Mouse (Mus musculus) stomach, embryonic 16.5 days (tissue): ENCODE results near the gene Tspan8. TPM values are rescaled to one million over a fixed set of nuclear protein-coding genes. Genes with fewer than 3 reads are reported as not detected.

ENCODE experiments used
- ATAC-seq: fragments of 200-750 bp; cut with Nextera tagmentation; 2 replicates; pipeline ENCODE4 v1.8.0; 2017; ENCODE audit warnings: moderate number of reproducible peaks, moderate TSS enrichment; ENCODE audit not compliant: insufficient read depth, low FRiP score
- H3K27ac ChIP-seq: fragments of 300-500 bp; sonication (generic); 2 replicates; pipeline ENCODE4 v1.5.1; 2014; ENCODE audit warnings: low read length
- H3K27me3 ChIP-seq: fragments of 300-500 bp; sonication (generic); 2 replicates; pipeline ENCODE4 v1.6.1; 2014; ENCODE audit warnings: low read length, control low read depth, mixed read lengths; ENCODE audit not compliant: control insufficient read depth, insufficient read depth
- H3K36me3 ChIP-seq: fragments of 300-500 bp; sonication (generic); 2 replicates; pipeline ENCODE4 v1.6.1; 2014; ENCODE audit warnings: low read length; ENCODE audit not compliant: control insufficient read depth, insufficient read depth
- H3K4me1 ChIP-seq: fragments of 300-500 bp; sonication (generic); 2 replicates; pipeline ENCODE4 v1.6.1; 2014; ENCODE audit warnings: low read length, control low read depth, mixed read lengths; ENCODE audit not compliant: control insufficient read depth, insufficient read depth
- H3K4me2 ChIP-seq: fragments of 300-500 bp; sonication (generic); 2 replicates; pipeline ENCODE4 v1.6.1; 2014; ENCODE audit warnings: low read depth, low read length, mixed read lengths
- H3K4me3 ChIP-seq: fragments of 300-500 bp; sonication (generic); replicated peaks from 2 replicates; pipeline ENCODE4 v1.5.1; 2014; ENCODE audit warnings: mild to moderate bottlenecking, low read length
- H3K9ac ChIP-seq: fragments of 300-500 bp; sonication (generic); 2 replicates; pipeline ENCODE4 v1.6.1; 2014; ENCODE audit warnings: low read length
- H3K9me3 ChIP-seq: fragments of 300-500 bp; sonication (generic); replicated peaks from 2 replicates; pipeline ENCODE4 v1.6.1; 2016; ENCODE audit warnings: low read length, control low read depth; ENCODE audit not compliant: control insufficient read depth
- WGBS: fragments of 180-500 bp; shearing (Covaris S2); extraction: QIAGEN DNeasy Blood & Tissue Kit; methylation state at CpG from one replicate; pipeline ENCODE4 v1.1.7; 2014; 5-methylcytosine and 5-hydroxymethylcytosine counted together
- polyA plus RNA-seq: library from polyadenylated mRNA; unstranded; fragments of >200 nt; fragmentation: Nextera tagmentation; extraction: Ambion mirVana; gene quantifications from 2 replicates; pipeline ENCODE4 v1.2.1, GENCODE M21; 2015

Gene Tspan8
- polyA plus RNA-seq, 1 experiment from 2014 or later = 130 TPM

DNA sequence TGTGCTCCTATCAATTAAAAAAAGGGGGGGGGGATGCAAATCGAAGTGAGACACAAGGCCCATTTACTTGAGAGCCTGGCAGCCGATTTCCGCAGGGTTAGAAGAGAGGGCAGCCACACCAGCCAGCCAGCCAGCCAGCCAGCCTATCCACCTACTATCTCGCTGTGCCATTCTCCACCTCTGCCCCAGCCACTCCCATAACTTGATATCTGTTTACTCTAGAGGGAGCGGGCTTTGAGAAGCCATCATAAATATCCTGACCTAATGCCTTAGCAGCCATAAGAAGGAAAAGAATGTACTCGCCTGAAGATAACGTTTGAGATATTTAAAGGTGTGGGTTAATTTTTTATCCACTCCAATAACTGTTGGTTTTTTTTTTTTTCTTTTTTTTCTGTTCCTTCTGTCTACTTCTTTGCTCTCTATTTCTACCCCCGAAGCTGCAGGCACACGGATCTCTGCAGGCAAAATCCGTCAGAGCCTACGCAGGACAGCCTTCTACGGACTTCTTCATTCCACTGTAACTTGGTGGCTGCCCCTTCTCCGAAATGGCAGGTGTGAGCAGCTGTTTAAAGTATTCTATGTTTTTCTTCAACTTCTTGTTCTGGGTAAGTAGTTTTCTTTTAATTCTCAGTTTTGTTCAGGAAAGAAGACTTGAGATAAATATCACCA lies 558 bp downstream of the Tspan8 start:
- peak overlapping the region; percentile 79 for H3K27ac ChIP-seq
- no peaks in the 10 kb centered on the region for H3K27me3 ChIP-seq
- H3K4me2 ChIP-seq = peak overlapping the region; percentile 20
- no peaks in the 10 kb centered on the region; the same call in 1 of the 2 replicates for H3K4me1 ChIP-seq
- H3K36me3 ChIP-seq = no peaks in the 10 kb centered on the region
- ATAC-seq = peak; percentile 96
- H3K9me3 ChIP-seq = no peaks in the 10 kb centered on the region
- H3K4me3 ChIP-seq = peak overlapping the region; percentile 42
- 0 out of 2 replicates have a peak overlapping the region, but pooled peaks have one; percentile 44 for H3K9ac ChIP-seq
- 11% methylated on average over 13 of the region's 13 CpGs for WGBS

DNA sequence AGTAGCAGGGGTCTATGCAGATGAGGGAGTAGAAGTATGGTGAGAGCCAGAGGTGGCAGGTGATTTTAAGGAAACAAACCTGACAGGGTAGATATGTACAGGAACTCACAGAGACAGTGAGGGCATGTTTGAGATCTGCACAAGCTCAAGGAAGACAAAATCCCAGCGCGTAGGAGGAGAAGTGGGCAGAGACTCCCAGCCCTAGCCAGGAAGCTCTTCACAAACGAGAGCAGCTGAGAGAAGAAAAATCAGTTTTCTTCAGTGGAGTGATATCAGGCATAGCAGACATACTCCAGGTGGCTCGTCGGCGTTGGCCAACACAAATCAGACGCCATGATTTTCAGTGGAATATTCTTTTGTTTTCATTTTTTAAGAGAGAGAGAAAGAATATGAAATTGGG lies 8.7 kb downstream of the Tspan8 start:
- H3K4me3 ChIP-seq = no peak overlapping the region
- H3K4me2 ChIP-seq = no peak overlapping the region
- H3K9me3 ChIP-seq = no peaks in the 10 kb centered on the region
- H3K9ac ChIP-seq = no peak overlapping the region
- no peak overlapping the region for H3K27ac ChIP-seq
- ATAC-seq = no peak
- no peaks in the 10 kb centered on the region for H3K4me1 ChIP-seq
- no peaks in the 10 kb centered on the region for H3K36me3 ChIP-seq
- no peaks in the 10 kb centered on the region for H3K27me3 ChIP-seq
- WGBS = 67% methylated on average over 7 of the region's 7 CpGs

- peak; percentile 55; the same call in 1 of the 2 replicates for ATAC-seq
These were observed 12.2 kb downstream of the Tspan8 start for GRCm38 (mm10) chr10:115828872-115829271.

GRCm38 (mm10) chr10:115829696-115830095 lies 13.1 kb downstream of the Tspan8 start:
- Histone ChIP-seq H3K27ac (no peak overlapping the region), H3K36me3 (no peaks in the 10 kb centered on the region), H3K9me3 (no peaks in the 10 kb centered on the region), H3K4me1 (no peaks in the 10 kb centered on the region), H3K9ac (no peak overlapping the region), H3K27me3 (no peaks in the 10 kb centered on the region), H3K4me2 (no peak overlapping the region), H3K4me3 (no peak overlapping the region)
- WGBS = 65% methylated on average over 1 of the region's 1 CpGs
- peak; percentile 49; the same call in 1 of the 2 replicates for ATAC-seq

More at GRCm38 (mm10) chr10:115828872-115829271, 12.2 kb downstream of the Tspan8 start:
- Histone ChIP-seq H3K4me2 (no peak overlapping the region), H3K27ac (peak overlapping the region; percentile 5; the same call in 1 of the 2 replicates), H3K36me3 (no peaks in the 10 kb centered on the region), H3K27me3 (no peaks in the 10 kb centered on the region), H3K4me3 (no peak overlapping the region), H3K9ac (no peak overlapping the region), H3K4me1 (no peaks in the 10 kb centered on the region), H3K9me3 (no peaks in the 10 kb centered on the region)
- WGBS = 71% methylated on average over 5 of the region's 5 CpGs

DNA sequence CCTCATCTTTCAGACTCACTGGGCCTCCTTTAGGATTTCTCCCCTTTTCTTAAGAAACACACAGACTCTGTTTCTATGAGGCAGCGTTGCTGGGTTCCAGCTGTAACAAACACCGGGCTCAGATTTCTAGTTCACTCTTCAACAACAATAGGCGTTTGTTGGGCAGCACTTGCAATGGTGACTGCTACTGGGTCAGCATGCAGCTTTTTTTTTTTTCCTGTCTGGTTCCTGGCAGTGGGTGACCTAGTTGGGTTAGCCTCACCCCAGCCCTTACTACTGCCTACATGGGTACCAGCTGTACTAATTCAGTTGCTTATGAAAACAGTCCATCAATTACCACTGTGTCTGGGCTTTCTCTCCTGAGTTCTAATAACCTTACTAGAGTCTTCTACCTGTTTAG lies 14.1 kb downstream of the Tspan8 start:
- 49% methylated on average over 3 of the region's 3 CpGs for WGBS
- 0 out of 2 replicates have a peak overlapping the region, but pooled peaks have one; percentile 15 for H3K27ac ChIP-seq
- no peaks in the 10 kb centered on the region for H3K27me3 ChIP-seq
- no peaks in the 10 kb centered on the region for H3K36me3 ChIP-seq
- H3K4me3 ChIP-seq = no peak overlapping the region
- H3K9me3 ChIP-seq = no peaks in the 10 kb centered on the region
- no peak for ATAC-seq
- H3K4me2 ChIP-seq = no peak overlapping the region
- H3K9ac ChIP-seq = no peak overlapping the region
- no peaks in the 10 kb centered on the region for H3K4me1 ChIP-seq

DNA sequence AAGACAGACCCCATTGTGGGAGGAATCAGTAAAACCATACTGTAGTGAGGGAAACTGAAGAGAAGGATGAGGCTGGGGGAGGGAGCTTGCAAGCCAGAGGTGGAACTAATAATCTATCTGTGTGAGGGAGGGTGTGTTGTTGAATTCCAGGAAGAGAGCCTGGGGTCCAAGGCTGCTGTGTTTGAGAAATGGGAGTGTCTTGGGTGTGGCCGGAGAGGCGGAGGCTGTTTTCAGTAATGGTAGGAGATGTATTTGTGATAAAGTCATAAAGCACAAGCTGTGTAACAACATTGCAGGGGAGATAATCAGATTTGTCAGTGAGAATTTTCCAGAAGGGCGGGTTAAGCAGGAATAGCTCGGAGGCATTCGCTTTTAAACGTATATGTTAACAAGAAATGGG lies 17.4 kb downstream of the Tspan8 start:
- H3K9me3 ChIP-seq = no peaks in the 10 kb centered on the region
- H3K27me3 ChIP-seq = no peaks in the 10 kb centered on the region
- no peak overlapping the region for H3K4me3 ChIP-seq
- no peak overlapping the region for H3K4me2 ChIP-seq
- H3K9ac ChIP-seq = no peak overlapping the region
- H3K27ac ChIP-seq = no peak overlapping the region
- peak; percentile 71 for ATAC-seq
- H3K4me1 ChIP-seq = no peaks in the 10 kb centered on the region
- H3K36me3 ChIP-seq = no peaks in the 10 kb centered on the region; the same call in 1 of the 2 replicates
- WGBS = 53% methylated on average over 6 of the region's 6 CpGs

DNA sequence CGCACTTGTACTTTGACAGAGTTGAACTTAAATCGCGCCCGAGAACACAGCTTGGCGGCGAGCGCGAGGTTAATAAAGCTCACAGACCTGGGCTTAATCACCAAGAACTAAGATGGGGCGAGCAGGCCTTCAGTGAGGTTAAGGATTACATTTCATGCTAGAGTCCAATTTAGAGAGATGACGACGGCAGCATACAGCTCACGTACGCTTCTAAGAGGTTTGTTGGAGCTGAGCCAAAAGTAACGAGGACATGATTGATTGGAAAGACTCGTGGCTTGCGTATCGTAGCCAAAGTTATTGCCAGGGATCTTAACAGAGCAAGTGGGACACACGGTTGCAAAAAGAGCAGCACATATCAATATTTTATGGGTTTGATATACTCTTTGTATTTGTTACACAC lies 30.3 kb downstream of the Tspan8 start:
- Histone ChIP-seq H3K4me1 (no peaks in the 10 kb centered on the region), H3K36me3 (no peaks in the 10 kb centered on the region), H3K4me2 (peak overlapping the region; percentile 38), H3K27ac (no peak overlapping the region), H3K27me3 (no peaks in the 10 kb centered on the region), H3K9me3 (no peaks in the 10 kb centered on the region), H3K4me3 (peak overlapping the region; percentile 19; the same call in 1 of the 2 replicates), H3K9ac (no peak overlapping the region)
- 0 out of 2 replicates have a peak, but pooled peaks have one; percentile 37 for ATAC-seq
- 28% methylated on average over 18 of the region's 18 CpGs for WGBS

DNA sequence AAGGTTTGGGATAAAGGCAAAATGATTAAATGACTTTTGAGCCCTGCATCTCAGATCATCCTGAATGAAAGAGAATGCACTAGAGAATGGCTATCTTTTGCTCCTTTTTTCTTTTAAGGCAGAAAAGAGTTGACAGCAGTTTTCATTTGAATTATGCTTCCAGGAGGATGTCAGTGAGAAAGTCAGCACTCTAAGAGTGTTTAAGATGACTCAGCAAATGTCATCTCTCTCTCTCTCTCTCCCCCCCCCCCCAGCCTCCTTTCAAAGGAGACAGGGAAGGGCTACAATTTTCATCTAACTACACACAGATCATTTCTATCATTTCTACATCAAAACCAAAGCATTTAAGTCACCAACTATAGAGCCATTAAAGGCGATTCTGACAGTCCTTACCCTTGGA lies 31.9 kb downstream of the Tspan8 start:
- no peak overlapping the region for H3K4me3 ChIP-seq
- ATAC-seq = no peak
- no peak overlapping the region for H3K9ac ChIP-seq
- no peaks in the 10 kb centered on the region for H3K27me3 ChIP-seq
- H3K9me3 ChIP-seq = no peaks in the 10 kb centered on the region
- H3K36me3 ChIP-seq = no peaks in the 10 kb centered on the region
- H3K27ac ChIP-seq = no peak overlapping the region
- no peaks in the 10 kb centered on the region for H3K4me1 ChIP-seq
- 84% methylated on average over 1 of the region's 1 CpGs for WGBS
- H3K4me2 ChIP-seq = no peak overlapping the region

DNA sequence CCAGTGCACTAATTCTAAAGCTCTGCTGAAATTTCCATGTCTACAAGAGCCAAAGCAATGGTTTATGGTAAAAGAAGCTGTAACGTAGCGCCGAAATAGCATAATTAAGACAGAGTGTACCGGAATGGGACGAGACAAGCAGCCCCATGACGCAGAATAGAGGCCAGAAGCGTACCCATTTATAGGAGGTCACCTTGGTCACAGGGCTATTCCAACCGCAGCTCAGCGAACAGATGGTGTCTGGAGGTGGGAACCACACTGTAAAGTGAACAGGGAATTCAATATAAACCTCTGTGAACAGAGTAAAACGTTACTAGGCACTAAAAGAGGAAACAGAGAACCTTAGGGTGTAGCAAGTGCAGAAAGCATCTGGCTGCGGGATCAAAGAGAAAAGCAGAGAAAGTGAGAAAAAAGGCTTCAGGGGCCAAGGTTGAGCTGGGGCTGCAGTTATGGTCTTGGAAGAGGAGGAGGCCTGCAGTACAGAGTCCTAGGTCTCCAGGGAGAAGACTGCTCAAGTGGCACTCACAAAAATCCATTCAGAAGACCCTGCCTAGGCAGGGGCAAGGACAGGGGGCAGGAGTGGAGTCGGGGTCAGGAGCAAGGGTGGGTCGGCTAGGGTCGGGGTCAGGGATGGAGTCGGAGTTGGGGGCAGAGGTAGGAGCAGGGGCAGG lies 43.7 kb downstream of the Tspan8 start:
- no peak for ATAC-seq
- no peaks in the 10 kb centered on the region for H3K36me3 ChIP-seq
- WGBS = 77% methylated on average over 15 of the region's 15 CpGs

More for the DNA sequence above, 43.7 kb downstream of the Tspan8 start:
- H3K9me3 ChIP-seq = no peaks in the 10 kb centered on the region
- H3K4me1 ChIP-seq = no peaks in the 10 kb centered on the region; the same call in 1 of the 2 replicates
- no peak overlapping the region for H3K4me3 ChIP-seq
- H3K4me2 ChIP-seq = no peak overlapping the region
- H3K27me3 ChIP-seq = no peaks in the 10 kb centered on the region
- H3K27ac ChIP-seq = no peak overlapping the region
- no peak overlapping the region for H3K9ac ChIP-seq
